Mouse (Mus musculus) limb, embryonic 14.5 days (tissue): ENCODE results near the gene Faap20. TPM values are rescaled to one million over a fixed set of nuclear protein-coding genes. Genes with fewer than 3 reads are reported as not detected.

Experiments
- ATAC-seq: fragments of 200-750 bp; cut with Nextera tagmentation; 2 replicates; pipeline ENCODE4 v1.8.0; 2017; ENCODE audit warnings: low read depth, moderate number of reproducible peaks, moderate TSS enrichment; ENCODE audit not compliant: low FRiP score
- DNase-seq: peaks from one replicate; pipeline ENCODE4 v3.0.0-alpha.2; 2015; ENCODE audit warnings: low spot score
- H3K27ac ChIP-seq: fragments of 300-500 bp; sonication (generic); replicated peaks from 2 replicates; pipeline ENCODE4 v1.5.1; 2014; ENCODE audit warnings: low read depth, mild to moderate bottlenecking, low read length, moderate library complexity, mixed read lengths
- H3K27me3 ChIP-seq: fragments of 300-500 bp; sonication (generic); 2 replicates; pipeline ENCODE4 v1.6.1; 2014; ENCODE audit warnings: low read length, mixed read lengths; ENCODE audit not compliant: control insufficient read depth, insufficient read depth
- H3K36me3 ChIP-seq: fragments of 300-500 bp; sonication (generic); 2 replicates; pipeline ENCODE4 v1.6.1; 2014; ENCODE audit warnings: mild to moderate bottlenecking, low read length, moderate library complexity, mixed read lengths; ENCODE audit not compliant: control insufficient read depth, insufficient read depth
- H3K4me1 ChIP-seq: fragments of 300-500 bp; sonication (generic); 2 replicates; pipeline ENCODE4 v1.6.1; 2014; ENCODE audit warnings: antibody characterized with exemption, low read length, mixed read lengths; ENCODE audit not compliant: control insufficient read depth, insufficient read depth
- H3K4me2 ChIP-seq: fragments of 300-500 bp; sonication (generic); replicated peaks from 2 replicates; pipeline ENCODE4 v1.6.1; 2014; ENCODE audit warnings: low read depth, mild to moderate bottlenecking, low read length, moderate library complexity; ENCODE audit not compliant: severe bottlenecking
- H3K4me3 ChIP-seq: fragments of 300-500 bp; sonication (generic); replicated peaks from 2 replicates; pipeline ENCODE4 v1.5.1; 2014; ENCODE audit warnings: low read length
- H3K9ac ChIP-seq: fragments of 300-500 bp; sonication (generic); 2 replicates; pipeline ENCODE4 v1.6.1; 2014; ENCODE audit warnings: mild to moderate bottlenecking, low read depth, low read length, moderate library complexity; ENCODE audit not compliant: severe bottlenecking
- H3K9me3 ChIP-seq: fragments of 300-500 bp; sonication (generic); 2 replicates; pipeline ENCODE4 v1.6.1; 2016; ENCODE audit warnings: low read length; ENCODE audit not compliant: control insufficient read depth
- POLR2A ChIP-seq: fragments of 200-500 bp; IDR thresholded peaks from 2 replicates; pipeline ENCODE4 v1.8.0; 2012; ENCODE audit warnings: inconsistent platforms, mild to moderate bottlenecking, moderate library complexity, borderline replicate concordance; ENCODE audit not compliant: insufficient read depth, insufficient read length; ENCODE audit errors: extremely low read depth
- WGBS: fragments of 180-500 bp; shearing (Covaris S2); extraction: QIAGEN DNeasy Blood & Tissue Kit; methylation state at CpG from one replicate; pipeline ENCODE4 v1.1.7; 2014; 5-methylcytosine and 5-hydroxymethylcytosine counted together
- polyA plus RNA-seq, 2 experiments: library from polyadenylated mRNA; depleted of rRNA in 1 of 2; stranded (reverse) in 1 of 2; unstranded in 1 of 2; fragments of >200 nt; fragmentation: Nextera tagmentation in 1 of 2; extraction: Ambion mirVana in 1 of 2; gene quantifications; 2 replicates each; pipeline versions ENCODE4 v1.2.1 to v1.2.3; 2012 to 2014

The Faap20 gene
- polyA plus RNA-seq, 2 experiments: 64.6 to 72.5 TPM

GRCm38 (mm10) chr4:155207841-155208240 is 41.8 kb upstream of the Faap20 start:
- Histone ChIP-seq H3K9me3 (no peaks in the 10 kb centered on the region), H3K4me1 (peaks cover 38% of the 10 kb centered on the region), H3K9ac (no peak overlapping the region), H3K4me3 (no peak overlapping the region), H3K36me3 (peaks cover 34% of the 10 kb centered on the region), H3K27me3 (no peaks in the 10 kb centered on the region), H3K4me2 (no peak overlapping the region), H3K27ac (no peak overlapping the region; the same call in 1 of the 2 replicates)
- TF ChIP-seq POLR2A: no peak
- WGBS: 69% methylated on average over 3 of the region's 3 CpGs
- DNase-seq (no peak), ATAC-seq (no peak)

- no peak overlapping the region for H3K4me2 ChIP-seq
- 68% methylated on average over 7 of the region's 7 CpGs for WGBS
- ATAC-seq: no peak
- no peak for DNase-seq
- H3K4me1 ChIP-seq: peaks cover 39% of the 10 kb centered on the region
- TF ChIP-seq POLR2A: no peak
- no peak overlapping the region for H3K4me3 ChIP-seq
- H3K27ac ChIP-seq: no peak overlapping the region
- no peaks in the 10 kb centered on the region for H3K27me3 ChIP-seq
- H3K9ac ChIP-seq: no peak overlapping the region
- peaks cover 34% of the 10 kb centered on the region for H3K36me3 ChIP-seq
- H3K9me3 ChIP-seq: no peaks in the 10 kb centered on the region
Measured at GRCm38 (mm10) chr4:155208613-155209012, 41.0 kb upstream of the Faap20 start.

- Histone ChIP-seq H3K9me3 (no peaks in the 10 kb centered on the region), H3K36me3 (peaks cover 38% of the 10 kb centered on the region), H3K27me3 (no peaks in the 10 kb centered on the region), H3K27ac (no peak overlapping the region), H3K4me1 (peaks cover 44% of the 10 kb centered on the region), H3K4me3 (no peak overlapping the region), H3K9ac (no peak overlapping the region), H3K4me2 (no peak overlapping the region)
- no peak for DNase-seq
- no peak for TF ChIP-seq POLR2A
- no peak for ATAC-seq
Measured at GRCm38 (mm10) chr4:155209079-155209478, 40.5 kb upstream of the Faap20 start.

- peaks cover 48% of the 10 kb centered on the region for H3K4me1 ChIP-seq
- no peak overlapping the region for H3K4me2 ChIP-seq
- H3K27ac ChIP-seq: no peak overlapping the region
- 95% methylated on average over 5 of the region's 5 CpGs for WGBS
- no peak for TF ChIP-seq POLR2A
- no peaks in the 10 kb centered on the region for H3K27me3 ChIP-seq
- ATAC-seq: no peak
- DNase-seq: no peak
- H3K36me3 ChIP-seq: peaks cover 38% of the 10 kb centered on the region
- no peak overlapping the region for H3K4me3 ChIP-seq
- no peaks in the 10 kb centered on the region for H3K9me3 ChIP-seq
- no peak overlapping the region for H3K9ac ChIP-seq
Measured at GRCm38 (mm10) chr4:155209494-155209893, 40.1 kb upstream of the Faap20 start.

- ATAC-seq: no peak
- no peak for DNase-seq
- H3K4me2 ChIP-seq: no peak overlapping the region
- H3K4me3 ChIP-seq: no peak overlapping the region
- no peak overlapping the region for H3K27ac ChIP-seq
- WGBS: 46% methylated on average over 9 of the region's 9 CpGs
- peaks cover 67% of the 10 kb centered on the region for H3K4me1 ChIP-seq
- peaks cover 40% of the 10 kb centered on the region for H3K36me3 ChIP-seq
- H3K27me3 ChIP-seq: no peaks in the 10 kb centered on the region
- no peak overlapping the region for H3K9ac ChIP-seq
- H3K9me3 ChIP-seq: no peaks in the 10 kb centered on the region
- no peak for TF ChIP-seq POLR2A
Measured at GRCm38 (mm10) chr4:155213052-155213751, 36.4 kb upstream of the Faap20 start.
